ENCODE assay signal across 21 mouse cellular contexts in the genomic region with DNA sequence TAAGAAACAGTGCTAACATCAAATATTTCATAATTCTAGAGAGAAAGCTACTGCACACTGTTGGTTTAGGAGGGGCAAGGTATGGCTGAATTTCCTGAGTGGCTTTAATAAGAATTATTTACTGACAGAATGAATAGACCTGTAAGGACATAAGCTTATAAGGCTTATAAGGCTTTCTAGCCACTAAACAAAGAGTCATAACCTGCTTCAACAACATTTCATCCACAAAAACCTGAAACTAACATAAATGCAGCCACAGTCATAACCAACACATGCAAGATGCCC. TPM values are rescaled to one million over a fixed set of nuclear protein-coding genes. Genes with fewer than 3 reads are reported as not detected.
DNase-seq lines count a peak whose midpoint lies in the region; ATAC-seq and TF ChIP-seq lines count a peak whose summit lies in the region.
"Had no signal": no experiment of that assay in that cellular context is flagged by ENCODE, and none has a peak within 500 bp of the region (broad histone marks: within the 10 kb centered on the region; RNA-seq: fewer than 3 reads in every experiment).

No protein-coding gene starts in this region.

- peak overlapping the region; percentile 47 for H3K9ac ChIP-seq in heart, embryonic 13.5 days
- 0 out of 2 replicates have a peak overlapping the region, but pooled peaks have one; percentile 23 for H3K9ac ChIP-seq in liver, embryonic 15.5 days
- H3K9ac ChIP-seq: limb, embryonic 15.5 days had no signal

- H3K36me3 ChIP-seq in heart, embryonic 13.5 days, result no peaks in the 10 kb centered on the region
- peaks cover 13% of the 10 kb centered on the region for H3K36me3 ChIP-seq in megakaryocyte, embryonic 14.5 days (replicated peaks; ENCODE audit: low read length)
- H3K36me3 ChIP-seq in liver, embryonic 15.5 days (replicated peaks), result peaks cover 4% of the 10 kb centered on the region; the same call in 1 of the 2 replicates
- H3K36me3 ChIP-seq: limb, embryonic 15.5 days had no signal

- peaks cover 24% of the 10 kb centered on the region for H3K4me1 ChIP-seq in heart, embryonic 13.5 days
- H3K4me1 ChIP-seq in megakaryocyte, embryonic 14.5 days, result peaks cover 60% of the 10 kb centered on the region
- H3K4me1 ChIP-seq in bone marrow, adult 2 months (ENCODE audit: control insufficient read depth, insufficient read depth, low read length), result peaks cover 4% of the 10 kb centered on the region
- peaks cover 31% of the 10 kb centered on the region for H3K4me1 ChIP-seq in liver, embryonic 15.5 days (replicated peaks)

- TF ChIP-seq CTCF in bone marrow, adult 2 months (IDR thresholded peaks at IDR 0.05; ENCODE audit: control insufficient read depth, insufficient read depth, low read length), result no peak

- DNase-seq in heart, postnatal 14 days, result no peak
- DNase-seq in right cerebral cortex, postnatal 10 days (ENCODE audit: low spot score in 2 of 2), result no peak
- DNase-seq in cerebellum, adult 18-20 months, result no peak
- DNase-seq: adrenal gland, postnatal 10 days; cerebellum, postnatal 10 days; gastrocnemius, postnatal 36 days; kidney, adult 11 months; kidney, postnatal 10 days; lung, postnatal 10 days; right cerebral cortex, postnatal 4 days; thymus, adult 2 months had no signal

- H3K4me3 ChIP-seq in heart, embryonic 13.5 days, result peak overlapping the region; percentile 80; the same call in 1 of the 2 replicates
- H3K4me3 ChIP-seq in megakaryocyte, embryonic 14.5 days (replicated peaks), result peak overlapping the region; percentile 97
- H3K4me3 ChIP-seq in bone marrow, adult 2 months (replicated peaks; ENCODE audit: control insufficient read depth, low read depth, low read length), result no peak overlapping the region
- peak overlapping the region; percentile 78; the same call in 1 of the 2 replicates for H3K4me3 ChIP-seq in liver, embryonic 15.5 days (replicated peaks)
- H3K4me3 ChIP-seq: limb, embryonic 15.5 days had no signal

- no peak for ATAC-seq in heart, embryonic 13.5 days (ENCODE audit: extremely low read depth, insufficient number of reproducible peaks, low FRiP score, low TSS enrichment)
- ATAC-seq in megakaryocyte, adult 5-6 weeks (ENCODE audit: poor library complexity, severe bottlenecking), result no peak
- ATAC-seq in liver, embryonic 15.5 days (ENCODE audit: insufficient read depth), result no peak
- ATAC-seq: activated CD4-positive, CD25-positive, alpha-beta regulatory T cell, adult 4 months; forebrain, embryonic 14.5 days had no signal

- intact Hi-C loops in heart, postnatal 14 days (cut with DNase I), result no loop called here

- no peak for TF ChIP-seq POLR2A in bone marrow, adult 2 months (IDR thresholded peaks at IDR 0.05; ENCODE audit: borderline replicate concordance, control insufficient read depth, low read depth, low read length)

- H3K27me3 ChIP-seq in heart, embryonic 13.5 days (replicated peaks), result no peaks in the 10 kb centered on the region
- H3K27me3 ChIP-seq in megakaryocyte, embryonic 14.5 days (replicated peaks), result no peaks in the 10 kb centered on the region
- H3K27me3 ChIP-seq in liver, embryonic 15.5 days, result no peaks in the 10 kb centered on the region
- H3K27me3 ChIP-seq: limb, embryonic 15.5 days had no signal

- H3K9me3 ChIP-seq in heart, embryonic 13.5 days, result no peaks in the 10 kb centered on the region
- no peaks in the 10 kb centered on the region for H3K9me3 ChIP-seq in megakaryocyte, embryonic 14.5 days
- H3K9me3 ChIP-seq in liver, embryonic 15.5 days (replicated peaks), result no peaks in the 10 kb centered on the region
- H3K9me3 ChIP-seq: heart, embryonic 10.5 days; limb, embryonic 15.5 days had no signal

- H3K4me2 ChIP-seq in heart, embryonic 13.5 days, result peak overlapping the region; percentile 82; the same call in 1 of the 2 replicates
- H3K4me2 ChIP-seq in liver, embryonic 15.5 days, result peak overlapping the region; percentile 86
- H3K4me2 ChIP-seq: limb, embryonic 15.5 days had no signal

- no peak overlapping the region for H3K27ac ChIP-seq in heart, embryonic 13.5 days (replicated peaks)
- H3K27ac ChIP-seq in bone marrow, adult 2 months (ENCODE audit: control insufficient read depth, insufficient read depth, low read depth, low read length, poor library complexity), result 0 out of 2 replicates have a peak overlapping the region, but pooled peaks have one; percentile 54
- peak overlapping the region; percentile 43; the same call in 1 of the 2 replicates for H3K27ac ChIP-seq in liver, embryonic 15.5 days (replicated peaks)
- H3K27ac ChIP-seq: heart, embryonic 10.5 days; layer of hippocampus, adult 2 months; limb, embryonic 15.5 days had no signal

RNA-seq across cellular contexts. Expression of a gene that starts 2.5 kb away (rescaled TPM):
- polyA plus RNA-seq in heart, embryonic 13.5 days (2015; fragmentation: Nextera tagmentation; extraction: Ambion mirVana), result 45.3 and 52.7 TPM in 2 replicates
- total RNA-seq in heart, postnatal 14 days (2021), result 10 to 100 TPM; 43.0 to 45.7 TPM
- 20.5 and 23.0 TPM in 2 replicates for polyA plus RNA-seq in megakaryocyte, embryonic 14.5 days (2012; ENCODE audit: insufficient read depth, low replicate concordance)
- total RNA-seq in megakaryocyte, adult 5-6 weeks (2015), result 51.2 and 52.0 TPM in 2 replicates
- 25.0 and 27.9 TPM in 2 replicates for total RNA-seq in megakaryocyte, adult 5-6 weeks (2017)
- polyA plus RNA-seq in bone marrow, adult 2 months (2011; ENCODE audit: insufficient read depth, insufficient read length, low replicate concordance, missing spikeins), result 15.7 and 17.0 TPM in 2 replicates
- 27.7 and 28.9 TPM in 2 replicates for polyA plus RNA-seq in liver, embryonic 15.5 days (2015; fragmentation: Nextera tagmentation; extraction: Ambion mirVana)

RNA-seq across cellular contexts. Expression of a gene that starts 16.7 kb away (rescaled TPM):
- 398 and 436 TPM in 2 replicates for polyA plus RNA-seq in heart, embryonic 13.5 days (2015; fragmentation: Nextera tagmentation; extraction: Ambion mirVana)
- total RNA-seq in heart, postnatal 14 days (2021), result 100 to 1,000 TPM; 292 to 344 TPM
- 185 and 391 TPM in 2 replicates for polyA plus RNA-seq in megakaryocyte, embryonic 14.5 days (2012; ENCODE audit: insufficient read depth, low replicate concordance)
- 591 and 690 TPM in 2 replicates for total RNA-seq in megakaryocyte, adult 5-6 weeks (2015)
- total RNA-seq in megakaryocyte, adult 5-6 weeks (2017), result 864 and 938 TPM in 2 replicates
- polyA plus RNA-seq in bone marrow, adult 2 months (2011; ENCODE audit: insufficient read depth, insufficient read length, low replicate concordance, missing spikeins), result 83.6 and 125 TPM in 2 replicates
- 216 and 230 TPM in 2 replicates for polyA plus RNA-seq in liver, embryonic 15.5 days (2015; fragmentation: Nextera tagmentation; extraction: Ambion mirVana)
